Mouse (Mus musculus): ENCODE data around the gene Arfrp1. TPM values are rescaled to one million over a fixed set of nuclear protein-coding genes. Genes with fewer than 3 reads are reported as not detected.
A peak's percentile ranks its signal among the peaks of the same experiment; 100 is the strongest.

Arfrp1 gene
- total RNA-seq, 2 experiments from 2014 or later = 21.5 to 26.1 TPM

GRCm38 (mm10) chr2:181380251-181380650 lies 15.0 kb upstream of the Arfrp1 start:
- intact Hi-C loops (cut with DNase I) = no loop called here

DNA sequence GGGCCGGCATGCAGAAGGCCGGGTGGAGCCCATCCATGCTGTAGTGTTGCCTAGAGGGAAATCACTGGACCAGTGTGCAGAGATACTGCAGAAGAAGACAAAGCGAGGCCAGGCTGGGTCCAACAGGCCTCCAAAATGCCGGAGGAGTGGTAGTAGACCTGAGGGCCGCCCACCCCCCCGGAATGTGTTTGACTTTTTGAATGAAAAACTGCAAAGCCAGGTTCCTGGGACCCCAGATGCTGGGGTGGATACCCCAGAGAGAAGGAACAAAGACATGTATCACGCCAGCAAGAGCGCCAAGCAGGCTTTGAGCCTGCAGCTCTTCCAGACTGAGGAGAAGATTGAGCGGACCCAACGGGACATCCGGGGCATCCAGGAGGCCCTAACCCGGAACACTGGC lies 14.6 kb upstream of the Arfrp1 start, which contains the start of gene Lime1:
Lime1 (plus strand) TSS at position 301 of the 400 bp plus-strand sequence.
- DNase-seq = no peak
- intact Hi-C loops (cut with DNase I) = no loop called here

More at GRCm38 (mm10) chr2:181380251-181380650, 15.0 kb upstream of the Arfrp1 start:
- DNase-seq = no peak

DNA sequence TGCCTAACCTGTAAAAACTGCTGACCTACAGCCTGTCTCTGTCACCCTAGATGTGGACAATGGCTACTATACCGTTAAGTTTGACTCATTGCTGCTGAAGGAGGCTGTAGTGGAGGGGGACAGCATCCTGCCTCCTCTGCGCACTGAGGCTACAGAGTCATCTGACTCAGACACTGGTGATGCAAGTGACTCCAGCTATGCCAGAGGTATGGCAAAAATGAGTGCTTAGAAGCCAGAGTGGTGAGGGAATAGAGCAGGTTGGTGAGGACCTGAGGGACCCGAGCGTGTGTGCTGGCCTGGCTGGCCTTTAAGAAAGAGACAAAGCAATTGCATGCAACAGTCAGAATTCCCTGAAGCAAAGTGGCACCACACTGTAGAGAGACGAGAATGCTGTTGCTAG lies 13.5 kb upstream of the Arfrp1 start:
- no peak for DNase-seq
- intact Hi-C loops (cut with DNase I) = no loop called here

GRCm38 (mm10) chr2:181377230-181377629 lies 12.0 kb upstream of the Arfrp1 start:
- no peak for DNase-seq
- intact Hi-C loops (cut with DNase I) = no loop called here

DNA sequence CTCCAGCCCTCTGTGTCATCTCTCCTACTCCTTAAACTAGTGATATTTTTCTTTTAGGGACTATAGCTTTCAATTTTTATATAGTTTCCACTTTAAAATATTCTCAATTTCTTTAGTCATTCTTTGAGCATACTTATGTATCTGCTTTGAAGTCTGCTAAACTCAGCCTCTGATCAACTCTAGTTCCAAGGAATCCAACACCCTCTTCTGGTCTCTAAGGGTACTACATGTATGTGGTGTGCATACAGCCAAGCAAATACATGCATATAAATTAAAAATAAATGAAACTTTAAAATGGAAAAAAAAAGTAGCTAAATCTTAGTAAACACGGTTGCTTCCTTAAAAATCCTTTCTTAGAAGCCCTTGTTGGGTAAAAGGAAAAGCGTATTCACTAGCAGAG lies 10.6 kb upstream of the Arfrp1 start:
- intact Hi-C loops (cut with DNase I) = no loop called here
- no peak for DNase-seq

DNA sequence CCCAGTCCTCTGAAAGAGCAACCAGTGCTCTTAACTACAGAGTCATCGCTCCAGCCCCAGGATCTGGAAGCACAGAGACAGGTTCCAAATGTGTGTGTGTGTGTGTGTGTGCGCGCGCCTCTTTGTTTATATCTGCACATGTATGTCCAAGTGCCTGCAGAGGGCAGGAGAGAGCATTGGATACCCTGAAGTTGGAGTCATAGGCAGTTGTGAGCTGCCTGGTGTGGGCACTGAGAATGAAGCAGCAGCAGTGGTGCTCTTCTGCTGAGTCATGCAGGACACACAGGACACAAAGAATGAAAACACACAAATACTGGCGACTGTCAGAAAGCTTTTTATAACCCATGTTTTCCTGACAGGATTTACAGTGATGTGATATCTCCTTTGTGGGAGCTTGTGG lies 4.8 kb upstream of the Arfrp1 start:
- intact Hi-C loops (cut with DNase I) = no loop called here

GRCm38 (mm10) chr2:181365655-181366075 lies 461 bp upstream of the Arfrp1 start:
- no peak for DNase-seq
- intact Hi-C loops (cut with DNase I) = no loop called here

More for the DNA sequence above, 4.8 kb upstream of the Arfrp1 start:
- DNase-seq = no peak

- intact Hi-C loops (cut with DNase I) = no loop called here
Observed at GRCm38 (mm10) chr2:181364487-181364859, 731 bp downstream of the Arfrp1 start.

GRCm38 (mm10) chr2:181363946-181364345 lies 1.3 kb downstream of the Arfrp1 start:
- DNase-seq = no peak
- intact Hi-C loops (cut with DNase I) = no loop called here

More at GRCm38 (mm10) chr2:181364487-181364859, 731 bp downstream of the Arfrp1 start:
- no peak for DNase-seq

DNA sequence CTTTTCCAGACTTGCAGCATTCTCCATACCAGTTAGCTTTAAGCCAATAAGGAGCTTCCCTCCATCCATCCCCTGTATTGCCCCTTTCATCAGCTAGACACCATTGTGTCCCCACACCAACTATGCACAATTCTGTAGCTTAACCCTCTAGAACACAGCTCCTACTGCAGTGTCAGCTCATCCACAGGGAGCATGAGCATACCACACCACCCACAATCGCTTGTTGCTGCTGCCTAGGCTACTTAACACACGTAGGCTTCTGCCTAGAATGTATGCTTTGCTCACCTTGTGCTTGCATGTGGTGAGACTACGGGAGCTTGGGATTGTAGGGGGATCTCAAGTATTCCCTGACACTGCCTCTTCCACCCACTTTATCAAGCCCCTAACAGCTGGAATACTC lies 8.4 kb downstream of the Arfrp1 start:
- intact Hi-C loops (cut with DNase I) = no loop called here
- no peak for DNase-seq

DNA sequence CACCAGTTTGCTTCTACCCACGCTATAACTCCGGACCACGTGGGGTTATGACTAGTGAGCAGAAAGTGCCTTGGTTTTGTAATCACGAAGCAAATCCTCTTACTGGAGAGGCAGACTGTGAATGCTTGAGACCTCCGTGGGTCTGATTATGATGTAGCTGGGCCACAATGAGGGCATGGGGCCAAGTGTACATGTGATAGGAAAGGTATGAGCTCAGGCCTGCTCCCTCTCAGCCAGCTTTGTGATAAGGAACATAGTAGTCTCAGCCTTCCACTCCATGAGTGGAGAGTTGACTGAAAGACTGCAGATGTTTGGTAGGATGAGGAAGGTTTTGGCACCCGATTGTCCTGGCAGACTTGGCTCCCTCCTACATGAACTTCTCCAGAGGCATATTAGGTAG lies 22.4 kb downstream of the Arfrp1 start:
- intact Hi-C loops (cut with DNase I) = no loop called here
- DNase-seq = no peak

DNA sequence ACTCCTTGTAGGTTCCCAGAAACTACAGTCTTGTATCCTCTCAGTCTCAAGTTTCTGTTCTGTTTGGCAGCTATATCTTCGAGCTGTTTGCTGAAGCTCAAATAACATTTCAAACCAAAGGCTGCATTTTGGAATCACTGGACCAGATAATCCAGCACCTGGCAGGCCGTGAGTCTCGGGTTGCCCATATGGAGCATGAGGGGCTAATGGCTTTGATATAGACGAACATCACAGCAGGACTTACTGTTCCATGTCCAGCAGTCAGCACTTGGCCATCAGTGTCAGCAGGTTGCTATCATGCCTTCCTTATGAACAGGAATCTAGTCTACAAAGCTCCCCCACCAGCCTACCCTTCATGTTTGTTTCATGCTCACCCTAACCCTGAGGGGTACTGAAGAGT lies 24.8 kb downstream of the Arfrp1 start:
- intact Hi-C loops (cut with DNase I) = no loop called here

DNA sequence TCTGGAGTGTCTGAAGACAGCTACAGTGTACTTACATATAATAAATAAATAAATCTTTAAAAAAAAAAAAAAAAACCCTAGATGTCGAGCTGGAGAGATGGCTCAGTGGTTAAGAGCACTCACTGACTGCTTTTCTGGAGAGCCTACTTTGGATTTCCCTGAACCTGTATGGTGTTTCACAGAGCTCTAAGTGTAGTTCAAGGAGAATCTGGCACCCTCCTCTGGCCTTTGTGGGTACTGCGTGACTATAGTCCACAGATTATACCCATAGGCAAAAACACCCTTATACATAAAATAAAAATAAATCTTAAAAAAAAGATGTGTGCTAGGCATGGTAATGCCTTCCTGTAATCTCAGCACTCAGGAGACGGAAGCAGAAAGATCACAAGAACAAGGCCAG lies 31.2 kb downstream of the Arfrp1 start:
- DNase-seq = peak; percentile 48 to 60
- intact Hi-C loops (cut with DNase I) = loop anchor here (1.0 kb wide), 1 partner anchor 149 kb away; no protein-coding TSS in a partner anchor

More for the DNA sequence above, 24.8 kb downstream of the Arfrp1 start:
- no peak for DNase-seq

DNA sequence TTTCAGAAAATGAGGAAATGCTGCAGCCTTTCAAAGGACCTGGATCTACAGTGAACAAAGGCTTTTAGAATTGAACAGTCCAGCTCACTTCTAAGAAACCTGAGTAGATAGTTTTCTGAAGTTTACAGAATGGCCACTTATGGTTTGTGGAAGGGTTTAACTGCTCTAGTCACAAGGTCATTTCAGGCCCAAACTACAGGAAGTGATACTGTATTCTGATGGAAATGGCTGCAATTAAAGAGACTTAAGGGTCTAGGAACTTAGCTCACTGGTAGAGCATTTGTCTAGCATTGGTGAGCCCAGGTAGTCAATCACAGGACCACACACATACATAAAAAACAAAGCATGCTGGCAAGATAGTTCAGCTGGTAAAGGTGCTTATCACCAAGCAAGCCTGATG lies 32.7 kb downstream of the Arfrp1 start:
- intact Hi-C loops (cut with DNase I) = no loop called here
- no peak for DNase-seq

GRCm38 (mm10) chr2:181326098-181326497 lies 39.1 kb downstream of the Arfrp1 start:
- intact Hi-C loops (cut with DNase I) = no loop called here
- no peak for DNase-seq

GRCm38 (mm10) chr2:181322136-181322535 lies 43.1 kb downstream of the Arfrp1 start:
- intact Hi-C loops (cut with DNase I) = no loop called here
- DNase-seq = no peak

GRCm38 (mm10) chr2:181320103-181320499 lies 45.1 kb downstream of the Arfrp1 start:
- intact Hi-C loops (cut with DNase I) = no loop called here
- DNase-seq = no peak

GRCm38 (mm10) chr2:181319248-181320102 lies 45.7 kb downstream of the Arfrp1 start, which contains the start of gene Rtel1:
Rtel1 (plus strand) TSS chr2:181319739.
- DNase-seq = peak; percentile 73 to 82
- intact Hi-C loops (cut with DNase I) = no loop called here

GRCm38 (mm10) chr2:181314080-181314810 lies 51.0 kb downstream of the Arfrp1 start, which contains the start of gene Stmn3:
Stmn3 (minus strand) TSS chr2:181314500.
- DNase-seq = peak in 1 of 2 experiments; percentile 15
- intact Hi-C loops (cut with DNase I) = no loop called here

DNA sequence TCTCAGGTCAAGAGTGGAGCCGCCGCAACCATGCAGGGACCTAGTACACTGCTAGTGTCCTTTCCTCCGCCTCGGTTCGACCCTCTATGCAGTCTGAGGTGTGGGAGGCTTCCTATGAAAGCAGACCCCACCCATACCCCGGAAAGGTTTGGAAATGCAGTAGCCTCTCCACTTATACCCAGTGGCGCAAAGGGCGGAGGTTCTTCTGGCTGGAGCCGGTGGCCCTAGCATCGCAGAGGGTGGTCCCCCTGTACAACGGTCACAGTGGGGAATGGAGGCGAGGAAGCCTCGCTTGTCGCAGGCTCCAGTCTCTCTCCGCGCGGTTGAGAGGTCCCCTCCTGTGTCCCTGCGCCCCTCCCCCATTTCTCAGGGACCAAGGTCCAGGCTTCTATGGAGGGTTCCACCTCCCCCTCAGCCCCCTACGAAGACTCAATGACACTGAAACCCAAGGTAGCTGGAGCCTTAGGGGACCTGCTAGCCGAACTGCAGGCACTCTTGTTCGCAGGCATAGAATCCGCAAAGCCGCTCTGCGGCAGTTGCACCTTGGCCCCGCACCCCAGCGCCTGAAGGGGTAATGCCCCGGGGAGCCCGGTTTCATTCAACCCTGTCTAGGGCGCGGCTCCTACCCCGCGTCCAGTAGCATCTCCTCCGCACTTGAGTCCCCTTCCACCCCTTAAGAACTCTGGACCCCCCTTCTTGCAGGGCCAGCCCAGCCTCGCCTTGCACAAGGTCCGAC lies 51.7 kb downstream of the Arfrp1 start:
- intact Hi-C loops (cut with DNase I) = no loop called here

GRCm38 (mm10) chr2:181313006-181313343 lies 52.2 kb downstream of the Arfrp1 start:
- no peak for DNase-seq
- intact Hi-C loops (cut with DNase I) = no loop called here

More for the DNA sequence above, 51.7 kb downstream of the Arfrp1 start:
- DNase-seq = no peak
